8 mouse cellular contexts compared by ENCODE assay signal in genomic region chr11:78182961-78183844, GRCm38 (mm10). TPM values are rescaled to one million over a fixed set of nuclear protein-coding genes. Genes with fewer than 3 reads are reported as not detected.
A peak's percentile ranks its signal among the peaks of the same experiment; 100 is the strongest.
DNase-seq lines count a peak whose midpoint lies in the region; ATAC-seq and TF ChIP-seq lines count a peak whose summit lies in the region.

TSS of gene Rpl23a (minus strand) at chr11:78183584.

- under 1% methylated on average over 38 of the region's 38 CpGs for WGBS in forebrain, postnatal 0 days
- WGBS in neural tube, embryonic 14.5 days = under 1% methylated on average over 38 of the region's 38 CpGs

- H3K27me3 ChIP-seq in forebrain, postnatal 0 days (ENCODE audit: insufficient read depth, low read length) = no peaks in the 10 kb centered on the region
- H3K27me3 ChIP-seq in neural tube, embryonic 14.5 days (ENCODE audit: control insufficient read depth, insufficient read depth, low read length) = no peaks in the 10 kb centered on the region
- no peaks in the 10 kb centered on the region for H3K27me3 ChIP-seq in testis, adult 2 months (ENCODE audit: control insufficient read depth, insufficient read depth, low read length)

- H3K9me3 ChIP-seq in ES-E14 (ENCODE audit: control insufficient read depth, insufficient read depth, low read depth, low read length) = no peaks in the 10 kb centered on the region
- no peaks in the 10 kb centered on the region for H3K9me3 ChIP-seq in forebrain, postnatal 0 days (ENCODE audit: low read length)
- no peaks in the 10 kb centered on the region for H3K9me3 ChIP-seq in neural tube, embryonic 14.5 days (ENCODE audit: control insufficient read depth, low read length)

- peak within 1 kb of the TSS; percentile 55 for H3K4me2 ChIP-seq in forebrain, postnatal 0 days (ENCODE audit: low read depth)
- peak within 1 kb of the TSS; percentile 71 for H3K4me2 ChIP-seq in neural tube, embryonic 14.5 days (ENCODE audit: low read depth, low read length)

- peaks cover 34% of the 10 kb centered on the region for H3K36me3 ChIP-seq in ES-E14 (ENCODE audit: control insufficient read depth, insufficient read depth, low read length, poor library complexity, severe bottlenecking)
- H3K36me3 ChIP-seq in forebrain, postnatal 0 days (ENCODE audit: insufficient read depth) = peaks cover 22% of the 10 kb centered on the region
- H3K36me3 ChIP-seq in neural tube, embryonic 14.5 days (ENCODE audit: control insufficient read depth, insufficient read depth, low read length) = peaks cover 24% of the 10 kb centered on the region
- peaks cover 1% of the 10 kb centered on the region for H3K36me3 ChIP-seq in testis, adult 2 months (ENCODE audit: control insufficient read depth, insufficient read depth, low read length)

- in situ Hi-C loops in ES-E14 (cut with MboI; ENCODE audit: low sequenced_read_pairs in 2 of 2, unreplicated experiment in 2 of 2) = no loop called here

- H3K4me1 ChIP-seq in ES-E14 (ENCODE audit: control insufficient read depth in 2 of 2, insufficient read depth in 2 of 2, low read length in 2 of 2, poor library complexity in 1 of 2) = no peaks in the 10 kb centered on the region; a peak in 1 of 4 replicates
- peaks cover 13% of the 10 kb centered on the region for H3K4me1 ChIP-seq in forebrain, postnatal 0 days (ENCODE audit: insufficient read depth)
- peaks cover 22% of the 10 kb centered on the region for H3K4me1 ChIP-seq in neural tube, embryonic 14.5 days (ENCODE audit: control insufficient read depth, insufficient read depth, low read length)
- peaks cover 11% of the 10 kb centered on the region for H3K4me1 ChIP-seq in testis, adult 2 months (ENCODE audit: control insufficient read depth, insufficient read depth, low read length)

- DNase-seq in ES-E14 (ENCODE audit: low read depth, low spot score) = peak; percentile 89
- peak; percentile 88 for DNase-seq in cerebellum, adult 11-12 months
- peak; percentile 94 for DNase-seq in forebrain, postnatal 0 days
- peak; percentile 72 to 85 for DNase-seq in heart, postnatal 36 days
- peak; percentile 84 to 93 for DNase-seq in layer of hippocampus, adult 18-20 months (ENCODE audit: low spot score in 2 of 2)
- DNase-seq in lung, adult 18-20 months = peak; percentile 82 to 84

- H3K9ac ChIP-seq in ES-E14 (ENCODE audit: insufficient read depth, low read depth, low read length, poor library complexity, severe bottlenecking) = peak within 1 kb of the TSS; percentile 100
- peak within 1 kb of the TSS; percentile 91 for H3K9ac ChIP-seq in forebrain, postnatal 0 days
- H3K9ac ChIP-seq in neural tube, embryonic 14.5 days (replicated peaks; ENCODE audit: low read depth, low read length) = peak within 1 kb of the TSS; percentile 92

- peak; percentile 74 for TF ChIP-seq POLR2A in testis, adult 2 months (IDR thresholded peaks at IDR 0.05; ENCODE audit: control insufficient read depth, low read depth, low read length)

- ATAC-seq in forebrain, postnatal 0 days = peak; percentile 97
- ATAC-seq in neural tube, embryonic 14.5 days (ENCODE audit: low read depth) = peak; percentile 91

- H3K27ac ChIP-seq in ES-E14 (ENCODE audit: insufficient read depth, low read depth, low read length, poor library complexity, severe bottlenecking) = peak within 1 kb of the TSS; percentile 94
- peak within 1 kb of the TSS; percentile 98 for H3K27ac ChIP-seq in forebrain, postnatal 0 days (ENCODE audit: low read depth, low read length)
- peak within 1 kb of the TSS; percentile 93 for H3K27ac ChIP-seq in neural tube, embryonic 14.5 days (ENCODE audit: low read depth, low read length)
- peak within 1 kb of the TSS; percentile 96 for H3K27ac ChIP-seq in testis, adult 2 months (ENCODE audit: control insufficient read depth, insufficient read depth, low read depth, low read length)

- peak within 1 kb of the TSS; percentile 88 to 89 for H3K4me3 ChIP-seq in ES-E14 (ENCODE audit: insufficient read depth in 1 of 2, low read depth in 1 of 2, low read length in 2 of 2, poor library complexity in 1 of 2, severe bottlenecking in 1 of 2)
- peak within 1 kb of the TSS; percentile 90 for H3K4me3 ChIP-seq in forebrain, postnatal 0 days (ENCODE audit: low read depth, low read length)
- H3K4me3 ChIP-seq in neural tube, embryonic 14.5 days (ENCODE audit: low read depth, low read length) = peak within 1 kb of the TSS; percentile 91
- peak within 1 kb of the TSS; percentile 100 for H3K4me3 ChIP-seq in testis, adult 2 months (ENCODE audit: control insufficient read depth, low read depth, low read length)

- intact Hi-C loops in heart, postnatal 36 days (cut with DNase I) = no loop called here

- peak; percentile 56 for TF ChIP-seq CTCF in forebrain, postnatal 0 days (IDR thresholded peaks at IDR 0.05; ENCODE audit: low read depth)
- no peak for TF ChIP-seq CTCF in testis, adult 2 months (IDR thresholded peaks at IDR 0.05; ENCODE audit: control insufficient read depth, insufficient read depth, insufficient replicate concordance, low read depth, low read length)

TF ChIP-seq in ES-E14, 5 proteins besides CTCF, POLR2A, EP300 and RAD21:
- TF ChIP-seq ZC3H11A (IDR thresholded peaks at IDR 0.05; ENCODE audit: borderline replicate concordance, low read depth, low read length) (no peak), CHD2 (IDR thresholded peaks at IDR 0.05; ENCODE audit: low read depth, low read length) (peak; percentile 99), MAFK (IDR thresholded peaks at IDR 0.05; ENCODE audit: insufficient read depth, low read depth, low read length) (no peak), HCFC1 (IDR thresholded peaks at IDR 0.05; ENCODE audit: borderline replicate concordance, insufficient read depth, low read length) (peak; percentile 93)

RNA-seq across cellular contexts. Expression of gene Rpl23a, which starts in this region (rescaled TPM):
- 2,611 and 2,664 TPM in 2 replicates for total RNA-seq in ES-E14 (2012; rRNA removed)
- total RNA-seq in forebrain, postnatal 0 days (2014; rRNA removed) = 772 and 968 TPM in 2 replicates
- polyA plus RNA-seq in forebrain, postnatal 0 days (2015; fragmentation: Nextera tagmentation; extraction: Ambion mirVana) = 938 and 1,223 TPM in 2 replicates
- 100 to 1,000 TPM; 805 to 853 TPM for total RNA-seq in heart, postnatal 36 days (2021)
- 100 to 1,000 TPM; 770 to 803 TPM for total RNA-seq in layer of hippocampus, adult 18-20 months (2021)
- 906 and 951 TPM in 2 replicates for polyA plus RNA-seq in neural tube, embryonic 14.5 days (2014; fragmentation: Nextera tagmentation; extraction: Ambion mirVana)
- 125 and 137 TPM in 2 replicates for polyA plus RNA-seq in testis, adult 2 months (2012; rRNA removed)

Comparison
In these comparisons a context has a peak if more than half of its experiments do, and no peak if none do; other contexts are left out.
1. Peak in every context shown above with its lines: DNase-seq, ATAC-seq, H3K4me3 ChIP-seq and H3K27ac ChIP-seq.